Mouse (Mus musculus): Measurements from ENCODE around the gene Scgb1b2.

The Scgb1b2 gene

DNA sequence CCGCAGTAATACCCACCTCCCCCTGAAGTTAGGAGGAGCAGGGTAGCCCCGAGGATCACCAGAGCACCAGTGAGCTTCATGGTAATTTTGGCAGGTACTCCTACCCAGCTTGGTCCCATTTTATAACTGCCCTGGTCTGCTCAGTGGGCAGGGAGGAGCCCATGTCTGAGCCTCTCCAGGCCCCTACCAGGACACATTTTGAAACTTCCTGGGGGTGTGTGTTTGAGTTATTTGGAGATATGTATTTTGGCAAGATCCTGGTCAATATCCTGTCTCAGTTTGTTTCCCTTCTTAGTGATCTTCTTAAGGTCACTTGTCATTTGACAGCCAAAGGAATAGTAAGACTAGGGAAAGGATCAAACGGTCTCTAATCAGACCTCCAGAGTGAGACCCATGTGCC is at the start of gene Scgb1b2:
Gene Scgb1b2 (minus strand): TSS at position 101 of the 400 bp plus-strand sequence.
- no peak for DNase-seq

DNA sequence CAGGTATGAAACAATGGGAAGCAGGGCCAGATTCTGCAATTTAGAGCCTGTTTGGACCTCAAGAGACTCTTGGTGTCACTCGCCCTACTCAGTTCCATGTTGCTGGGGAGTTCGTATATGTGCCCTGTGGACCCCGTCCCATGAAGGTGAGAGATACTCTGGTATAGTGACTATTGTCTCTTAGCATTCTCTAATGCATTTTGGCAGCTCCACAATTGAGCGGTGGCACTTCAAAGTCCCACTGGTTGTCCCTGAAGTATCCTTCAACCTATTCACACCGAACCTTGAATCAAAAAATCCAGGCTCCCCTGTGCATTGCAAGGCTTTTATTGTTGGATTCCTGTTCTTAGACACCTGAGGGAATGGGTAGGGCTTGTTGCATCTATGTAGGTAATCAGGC is 1.4 kb downstream of the Scgb1b2 start, which contains the start of gene Scgb2b2:
Gene Scgb2b2 (plus strand): TSS at position 301 of the 400 bp plus-strand sequence.
- no peak for DNase-seq
